Mouse (Mus musculus): ENCODE measurements around the gene Galm. TPM values are rescaled to one million over a fixed set of nuclear protein-coding genes. Genes with fewer than 3 reads are reported as not detected.
"Not testable (repeated sequence)": the region's sequence is repeated elsewhere in the genome, so short reads cannot be mapped to it uniquely, and the experiment has no call there.

Galm gene
- polyA plus RNA-seq, 1 experiment, result 5.2 TPM

DNA sequence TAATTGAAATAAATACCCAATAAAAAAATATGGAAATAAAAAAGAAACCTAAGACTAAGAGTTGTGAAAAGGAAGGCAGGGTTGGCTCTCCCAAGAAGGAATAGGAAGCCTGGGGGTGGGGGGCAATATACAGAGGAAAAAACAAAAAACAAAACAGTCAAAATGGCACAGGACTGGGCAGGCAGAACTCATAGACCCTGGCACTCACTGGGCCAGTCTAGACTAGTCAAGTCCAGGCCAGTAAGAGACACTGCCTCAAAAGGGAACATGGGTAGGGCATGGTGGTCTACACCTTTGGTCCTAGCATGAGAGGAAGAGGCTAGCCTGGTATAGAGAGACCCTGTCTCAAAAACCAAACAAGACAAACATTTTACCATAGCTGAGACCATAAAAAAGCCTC is 53.2 kb downstream of the Galm start:
- TF ChIP-seq CTCF (IDR thresholded peaks at IDR 0.05; ENCODE audit: control insufficient read depth, insufficient read depth, low read length) (no peak), POLR2A (IDR thresholded peaks at IDR 0.05; ENCODE audit: borderline replicate concordance, control insufficient read depth, low read depth, low read length) (no peak)

DNA sequence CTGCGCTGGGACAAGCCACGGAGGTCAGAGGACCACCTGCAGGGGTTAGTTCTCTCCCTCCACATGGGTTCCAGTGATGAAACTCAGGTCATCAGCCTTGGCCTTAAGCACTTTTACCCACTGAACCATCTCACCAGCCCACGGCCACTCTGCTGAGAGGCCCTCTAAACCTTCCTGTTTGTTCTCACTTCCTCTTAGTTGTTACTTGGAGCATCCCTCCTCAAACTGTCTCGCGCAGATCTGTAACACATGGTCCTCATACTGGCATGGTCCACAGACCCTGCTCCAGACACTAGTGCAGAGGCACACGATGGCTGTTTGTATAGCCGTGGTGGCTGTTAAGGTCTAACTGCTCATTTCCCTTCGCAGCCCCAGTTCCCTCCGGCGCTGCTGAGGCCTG is 56.3 kb downstream of the Galm start:
- Histone ChIP-seq H3K4me1 (ENCODE audit: control insufficient read depth, insufficient read depth, low read length) (no peaks in the 10 kb centered on the region), H3K4me3 (replicated peaks; ENCODE audit: control insufficient read depth, low read depth, low read length) (no peak overlapping the region), H3K27ac (ENCODE audit: control insufficient read depth, insufficient read depth, low read depth, low read length, poor library complexity) (no peak overlapping the region)
- 65% methylated on average over 10 of the region's 10 CpGs for WGBS
- no peak for TF ChIP-seq CTCF (IDR thresholded peaks at IDR 0.05; ENCODE audit: control insufficient read depth, insufficient read depth, low read length)
- no peak for TF ChIP-seq POLR2A (IDR thresholded peaks at IDR 0.05; ENCODE audit: borderline replicate concordance, control insufficient read depth, low read depth, low read length)

More for the DNA sequence above, 53.2 kb downstream of the Galm start:
- Histone ChIP-seq H3K4me1 (ENCODE audit: control insufficient read depth, insufficient read depth, low read length) (no peaks in the 10 kb centered on the region), H3K27ac (ENCODE audit: control insufficient read depth, insufficient read depth, low read depth, low read length, poor library complexity) (no peak overlapping the region), H3K4me3 (replicated peaks; ENCODE audit: control insufficient read depth, low read depth, low read length) (no peak overlapping the region)

DNA sequence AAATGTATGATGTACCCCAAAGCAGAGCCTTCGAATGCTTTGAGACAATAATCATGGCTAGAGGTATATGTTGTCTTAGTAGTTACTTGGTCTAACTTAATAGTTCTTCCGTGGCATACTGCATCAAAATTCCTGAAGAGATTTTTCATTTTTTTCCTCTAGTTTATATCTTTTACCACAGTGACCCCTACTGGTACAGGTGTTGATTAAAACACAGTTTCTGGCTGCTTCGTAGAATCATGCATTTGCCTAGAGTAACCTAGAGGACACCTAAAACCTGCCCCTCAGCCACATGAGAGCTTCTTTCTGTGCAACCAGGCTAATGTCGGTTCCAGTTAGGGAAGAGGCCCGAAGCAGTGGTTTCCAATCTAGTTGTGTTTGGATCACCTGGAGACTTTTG is 65.8 kb downstream of the Galm start:
- WGBS, result 64% methylated on average over 5 of the region's 5 CpGs
- Histone ChIP-seq H3K4me3 (replicated peaks; ENCODE audit: control insufficient read depth, low read depth, low read length) (no peak overlapping the region), H3K27ac (ENCODE audit: control insufficient read depth, insufficient read depth, low read depth, low read length, poor library complexity) (no peak overlapping the region), H3K4me1 (ENCODE audit: control insufficient read depth, insufficient read depth, low read length) (no peaks in the 10 kb centered on the region)
- no peak for TF ChIP-seq POLR2A (IDR thresholded peaks at IDR 0.05; ENCODE audit: borderline replicate concordance, control insufficient read depth, low read depth, low read length)
- no peak for TF ChIP-seq CTCF (IDR thresholded peaks at IDR 0.05; ENCODE audit: control insufficient read depth, insufficient read depth, low read length)

DNA sequence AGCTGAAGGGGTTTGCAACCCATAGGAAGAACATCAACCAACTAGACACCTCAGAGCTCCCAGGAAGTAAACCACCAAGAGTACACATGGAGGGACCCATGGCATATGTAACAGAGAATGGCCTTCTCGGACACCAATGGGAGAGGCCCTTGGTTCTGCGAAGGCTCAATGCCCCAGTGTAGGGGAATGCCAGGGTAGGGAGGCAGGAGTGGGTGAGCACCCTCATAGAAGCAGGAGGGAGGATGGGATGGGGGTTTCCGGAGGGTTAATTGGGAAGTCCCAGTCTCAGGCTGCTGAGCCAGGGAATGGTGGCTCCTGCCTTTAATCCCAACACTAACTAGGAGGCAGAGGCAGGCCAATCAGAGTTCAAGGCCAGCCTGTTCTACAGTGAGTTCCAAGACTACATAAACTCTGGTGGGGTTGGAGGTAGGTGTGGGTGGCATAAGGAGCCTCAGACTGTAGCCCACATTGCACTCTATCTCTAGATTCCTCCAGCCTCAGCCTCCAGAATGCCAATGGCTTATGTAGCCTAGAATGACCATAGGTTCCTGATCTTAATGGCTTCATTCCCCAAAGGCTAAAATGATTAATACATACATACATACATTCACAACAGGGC is 72.0 kb downstream of the Galm start:
- WGBS, result 94% methylated on average over 3 of the region's 3 CpGs
- Histone ChIP-seq H3K4me1 (ENCODE audit: control insufficient read depth, insufficient read depth, low read length) (no peaks in the 10 kb centered on the region), H3K27ac (ENCODE audit: control insufficient read depth, insufficient read depth, low read depth, low read length, poor library complexity) (no peak overlapping the region), H3K4me3 (replicated peaks; ENCODE audit: control insufficient read depth, low read depth, low read length) (no peak overlapping the region)
- TF ChIP-seq CTCF (IDR thresholded peaks at IDR 0.05; ENCODE audit: control insufficient read depth, insufficient read depth, low read length), result no peak
- TF ChIP-seq POLR2A (IDR thresholded peaks at IDR 0.05; ENCODE audit: borderline replicate concordance, control insufficient read depth, low read depth, low read length), result no peak

DNA sequence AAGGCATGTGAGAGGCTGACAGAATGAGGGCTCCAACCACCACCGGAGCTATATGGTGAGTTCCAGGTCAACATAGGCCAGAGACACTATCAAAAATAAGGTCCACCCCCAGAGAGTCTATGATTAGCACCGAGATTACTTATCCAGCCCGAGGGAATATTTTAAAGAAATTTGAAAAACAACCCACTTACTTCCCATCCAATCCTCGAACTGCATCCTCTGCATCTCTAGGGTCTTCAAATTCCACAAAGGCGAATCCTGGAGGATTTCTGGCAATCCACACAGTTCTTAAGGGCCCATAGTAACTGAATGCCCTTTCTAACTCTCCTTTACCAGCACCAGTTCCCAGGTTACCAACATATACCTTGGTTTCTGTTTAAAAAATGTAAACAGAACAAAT is 78.4 kb downstream of the Galm start:
- H3K4me1 ChIP-seq (ENCODE audit: control insufficient read depth, insufficient read depth, low read length), result no peaks in the 10 kb centered on the region; the same call in 1 of the 2 replicates
- H3K27ac ChIP-seq (ENCODE audit: control insufficient read depth, insufficient read depth, low read depth, low read length, poor library complexity), result no peak overlapping the region
- H3K4me3 ChIP-seq (replicated peaks; ENCODE audit: control insufficient read depth, low read depth, low read length), result peak overlapping the region; percentile 97
- 13% methylated on average over 5 of the region's 5 CpGs for WGBS
- TF ChIP-seq POLR2A (IDR thresholded peaks at IDR 0.05; ENCODE audit: borderline replicate concordance, control insufficient read depth, low read depth, low read length), result no peak
- no peak for TF ChIP-seq CTCF (IDR thresholded peaks at IDR 0.05; ENCODE audit: control insufficient read depth, insufficient read depth, low read length)

DNA sequence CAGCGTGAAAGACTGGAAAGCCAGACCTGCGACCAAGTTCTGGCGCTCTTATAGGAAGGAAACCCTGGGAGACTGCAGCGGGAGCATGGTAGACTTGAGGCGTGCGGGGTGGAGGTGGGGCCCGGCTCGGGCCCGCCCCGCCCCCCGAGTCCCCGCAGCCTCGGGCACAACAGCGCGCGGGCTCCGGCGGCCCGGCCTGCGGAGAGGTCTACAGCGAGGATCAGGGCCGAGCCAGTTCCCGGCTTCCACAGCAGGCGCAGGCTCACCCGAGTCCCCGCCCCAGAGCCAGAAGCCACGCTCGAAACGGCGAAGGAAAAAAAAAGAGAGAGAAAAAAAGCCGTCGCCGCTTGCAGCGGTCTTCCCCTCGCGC is 79.0 kb downstream of the Galm start:
- H3K4me3 ChIP-seq (replicated peaks; ENCODE audit: control insufficient read depth, low read depth, low read length), result peak overlapping the region; percentile 97
- H3K4me1 ChIP-seq (ENCODE audit: control insufficient read depth, insufficient read depth, low read length), result no peaks in the 10 kb centered on the region; the same call in 1 of the 2 replicates
- 0% methylated on average over 34 of the region's 36 CpGs for WGBS
- no peak for TF ChIP-seq CTCF (IDR thresholded peaks at IDR 0.05; ENCODE audit: control insufficient read depth, insufficient read depth, low read length)
- TF ChIP-seq POLR2A (IDR thresholded peaks at IDR 0.05; ENCODE audit: borderline replicate concordance, control insufficient read depth, low read depth, low read length), result no peak
- H3K27ac ChIP-seq (ENCODE audit: control insufficient read depth, insufficient read depth, low read depth, low read length, poor library complexity), result peak overlapping the region; percentile 97

DNA sequence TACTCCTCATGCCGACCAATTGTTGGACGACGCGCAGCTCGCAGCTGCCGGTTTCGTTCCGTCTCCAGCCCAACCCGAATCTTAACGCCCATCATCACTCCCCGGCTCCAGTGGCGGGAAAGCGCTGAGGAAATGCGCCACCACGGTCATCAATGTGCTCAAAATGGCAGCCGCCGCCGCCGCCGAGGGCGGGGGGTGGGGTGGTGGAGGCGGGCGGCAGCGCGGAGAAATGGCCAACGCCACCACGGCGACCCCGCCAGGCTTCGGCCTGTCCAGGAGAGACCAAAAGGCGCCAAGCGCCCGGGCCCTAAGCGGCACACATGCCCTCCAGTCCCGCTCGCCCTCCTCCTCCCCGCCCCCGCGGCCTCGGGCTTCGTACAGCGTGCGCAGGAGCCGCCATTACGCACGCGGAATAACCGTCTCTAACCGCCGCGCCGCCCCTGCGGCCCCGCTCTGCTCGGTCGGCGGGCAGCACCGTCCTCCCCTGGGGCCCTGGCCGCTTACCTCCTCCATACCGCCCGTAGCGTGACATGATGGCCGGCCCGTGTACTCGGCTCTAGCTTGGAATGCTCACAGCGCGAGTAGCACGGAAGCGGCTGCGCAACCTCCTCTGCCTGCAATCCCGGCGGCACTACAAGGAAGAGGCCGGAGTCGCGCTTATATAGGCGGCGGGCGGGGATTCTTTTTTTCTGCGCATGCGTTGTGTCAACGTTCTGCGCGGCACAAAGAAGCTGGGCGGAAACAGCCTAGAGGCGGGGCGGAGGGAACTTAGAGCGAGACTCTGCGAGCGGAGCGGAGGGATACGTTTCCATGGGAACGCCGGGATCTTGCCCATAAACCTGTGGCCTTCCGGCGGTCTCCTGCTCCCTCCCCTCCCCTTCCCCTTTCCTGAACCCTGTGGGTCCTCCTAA is 79.7 kb downstream of the Galm start, which contains the start of the genes Srsf7 and Ttc39d:
Srsf7 (minus strand) TSS at position 637 of the 911 bp plus-strand sequence.
Ttc39d (plus strand) TSS at position 790 of the 911 bp plus-strand sequence.
- Histone ChIP-seq H3K27ac (ENCODE audit: control insufficient read depth, insufficient read depth, low read depth, low read length, poor library complexity) (peak within 1 kb of the TSS; percentile 97), H3K4me1 (ENCODE audit: control insufficient read depth, insufficient read depth, low read length) (no peaks in the 10 kb centered on the region; the same call in 1 of the 2 replicates), H3K4me3 (replicated peaks; ENCODE audit: control insufficient read depth, low read depth, low read length) (peak within 1 kb of the TSS; percentile 97)
- WGBS, result under 1% methylated on average over 85 of the region's 95 CpGs
- TF ChIP-seq CTCF (IDR thresholded peaks at IDR 0.05; ENCODE audit: control insufficient read depth, insufficient read depth, low read length) (0 out of 2 replicates have a peak, but pooled peaks have one; percentile 3), POLR2A (IDR thresholded peaks at IDR 0.05; ENCODE audit: borderline replicate concordance, control insufficient read depth, low read depth, low read length) (peak; percentile 100)

DNA sequence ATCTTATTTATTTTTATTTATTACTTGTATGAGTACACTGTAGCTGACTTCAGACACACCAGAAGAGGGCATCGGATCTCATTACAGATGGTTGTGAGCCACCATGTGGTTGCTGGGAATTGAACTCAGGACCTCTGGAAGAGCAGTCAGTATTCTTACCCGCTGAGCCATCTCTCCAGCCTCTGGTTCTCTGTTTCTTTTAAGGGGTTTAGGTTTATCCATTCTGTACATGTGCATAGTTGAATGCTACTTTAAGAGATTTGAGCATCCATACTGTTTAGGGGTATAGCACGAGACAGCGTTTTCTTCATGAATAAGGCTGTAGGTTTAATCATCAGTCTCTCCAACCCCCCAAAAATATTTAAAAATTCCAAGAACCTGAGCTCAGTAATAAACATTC is 86.7 kb downstream of the Galm start:
- H3K4me1 ChIP-seq (ENCODE audit: control insufficient read depth, insufficient read depth, low read length); H3K4me3 ChIP-seq (replicated peaks; ENCODE audit: control insufficient read depth, low read depth, low read length); H3K27ac ChIP-seq (ENCODE audit: control insufficient read depth, insufficient read depth, low read depth, low read length, poor library complexity): not testable (repeated sequence)
- 91% methylated on average over 4 of the region's 4 CpGs for WGBS

Data from bone marrow, adult 2 months (tissue).